Mouse (Mus musculus) liver, embryonic 14.5 days (tissue): Measurements from ENCODE around the gene Tmem110.

Experiments
- CTCF ChIP-seq: IDR thresholded peaks from 2 replicates; pipeline ENCODE4 v1.5.1; 2016; ENCODE audit warnings: antibody characterized with exemption, low read depth, control low read depth
- EP300 ChIP-seq: IDR thresholded peaks from 2 replicates; pipeline ENCODE4 v1.6.1; 2016; ENCODE audit warnings: antibody characterized with exemption, low read depth

DNA sequence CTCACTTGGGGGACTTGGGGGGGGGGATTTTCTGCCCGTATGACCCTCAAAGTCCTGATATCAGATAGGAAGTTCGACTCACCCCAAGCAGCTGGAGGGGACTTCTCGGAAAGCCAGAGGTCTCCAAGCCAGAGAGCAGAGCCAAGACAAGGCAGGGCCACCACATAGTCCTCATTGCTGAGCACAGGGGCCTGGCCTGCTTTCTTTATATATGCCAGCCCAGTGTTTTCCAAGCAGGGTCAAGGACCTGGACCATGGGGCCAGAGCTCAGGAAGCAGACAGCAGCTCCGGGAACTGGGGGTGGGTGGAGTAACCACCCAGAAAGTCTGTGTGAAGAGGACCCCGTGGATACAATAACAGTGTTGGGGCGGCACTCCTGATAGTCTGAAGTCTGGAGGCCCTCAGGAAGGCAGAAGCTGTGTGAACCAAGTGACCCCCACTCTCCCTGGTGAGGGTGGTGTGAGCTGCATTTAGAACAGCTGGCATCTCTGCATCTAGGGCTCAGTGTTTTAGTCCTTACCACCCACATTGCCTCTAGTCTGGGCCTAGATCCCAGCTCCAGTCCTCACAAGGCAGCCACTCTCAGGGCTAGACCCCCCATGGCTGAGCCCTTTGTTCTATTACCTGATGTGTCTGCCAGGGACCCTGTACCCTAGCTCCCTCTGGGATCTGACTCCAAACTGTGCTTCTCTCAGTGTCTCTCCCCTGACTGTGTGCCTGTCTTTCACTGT, 98.2 kb downstream of the Tmem110 start, which contains the start of gene Itih3:
- TF ChIP-seq CTCF, result no peak
- no peak for TF ChIP-seq EP300
